Mouse (Mus musculus) hindbrain, embryonic 15.5 days (tissue): Measurements from ENCODE around the gene H2-M10.2. TPM values are rescaled to one million over a fixed set of nuclear protein-coding genes. Genes with fewer than 3 reads are reported as not detected.
"Not testable (repeated sequence)": the region's sequence is repeated elsewhere in the genome, so short reads cannot be mapped to it uniquely, and the experiment has no call there.

ENCODE experiments used
- ATAC-seq: fragments of 200-750 bp; cut with Nextera tagmentation; 2 replicates; pipeline ENCODE4 v1.8.0; 2017; ENCODE audit warnings: low read depth, moderate number of reproducible peaks, moderate TSS enrichment; ENCODE audit not compliant: low FRiP score
- H3K27ac ChIP-seq: fragments of 300-500 bp; sonication (generic); replicated peaks from 2 replicates; pipeline ENCODE4 v1.5.1; 2015; ENCODE audit warnings: mild to moderate bottlenecking, inconsistent platforms
- H3K27me3 ChIP-seq: fragments of 300-500 bp; sonication (generic); 2 replicates; pipeline ENCODE4 v1.6.1; 2015; ENCODE audit warnings: control low read depth, inconsistent platforms
- H3K36me3 ChIP-seq: fragments of 300-500 bp; sonication (generic); 2 replicates; pipeline ENCODE4 v1.6.1; 2015; ENCODE audit warnings: control low read depth, inconsistent platforms
- H3K4me1 ChIP-seq: fragments of 300-500 bp; sonication (generic); replicated peaks from 2 replicates; pipeline ENCODE4 v1.6.1; 2015; ENCODE audit warnings: control low read depth, inconsistent platforms
- H3K4me2 ChIP-seq: fragments of 300-500 bp; sonication (generic); 2 replicates; pipeline ENCODE4 v1.6.1; 2015; ENCODE audit warnings: moderate library complexity, mild to moderate bottlenecking, inconsistent platforms
- H3K4me3 ChIP-seq: fragments of 300-500 bp; sonication (generic); 2 replicates; pipeline ENCODE4 v1.5.1; 2015; ENCODE audit warnings: mild to moderate bottlenecking, inconsistent platforms
- H3K9ac ChIP-seq: fragments of 300-500 bp; sonication (generic); 2 replicates; pipeline ENCODE4 v1.6.1; 2015; ENCODE audit warnings: inconsistent platforms
- H3K9me3 ChIP-seq: fragments of 300-500 bp; sonication (generic); 2 replicates; pipeline ENCODE4 v1.6.1; 2016; ENCODE audit warnings: control low read depth, inconsistent platforms
- WGBS: fragments of 180-500 bp; shearing (Covaris S2); methylation state at CpG from one replicate; pipeline ENCODE4 v1.1.7; 2015; 5-methylcytosine and 5-hydroxymethylcytosine counted together
- polyA plus RNA-seq: library from polyadenylated mRNA; unstranded; fragments of >200 nt; fragmentation: Nextera tagmentation; extraction: Ambion mirVana; gene quantifications from 2 replicates; pipeline ENCODE4 v1.2.1, GENCODE M21; 2015

The H2-M10.2 gene
- polyA plus RNA-seq, 1 experiment from 2014 or later: not detected

GRCm38 (mm10) chr17:36245741-36246140 lies 40.5 kb downstream of the H2-M10.2 start:
- 90% methylated on average over 2 of the region's 2 CpGs for WGBS
- H3K9ac ChIP-seq: no peak overlapping the region
- no peak overlapping the region for H3K4me2 ChIP-seq
- no peaks in the 10 kb centered on the region for H3K9me3 ChIP-seq
- no peak for ATAC-seq
- no peak overlapping the region for H3K4me3 ChIP-seq
- H3K36me3 ChIP-seq: no peaks in the 10 kb centered on the region
- H3K27me3 ChIP-seq: peaks cover 22% of the 10 kb centered on the region
- H3K27ac ChIP-seq: no peak overlapping the region
- H3K4me1 ChIP-seq: no peaks in the 10 kb centered on the region

- Histone ChIP-seq H3K27ac (no peak overlapping the region), H3K4me3 (no peak overlapping the region), H3K27me3 (peaks cover 16% of the 10 kb centered on the region), H3K4me2 (no peak overlapping the region), H3K4me1 (no peaks in the 10 kb centered on the region), H3K36me3 (no peaks in the 10 kb centered on the region), H3K9me3 (no peaks in the 10 kb centered on the region), H3K9ac (no peak overlapping the region)
- ATAC-seq: no peak
- WGBS: 33% methylated on average over 5 of the region's 5 CpGs
These were observed 42.3 kb downstream of the H2-M10.2 start for GRCm38 (mm10) chr17:36244031-36244430.

- Histone ChIP-seq H3K4me1 (peaks cover 7% of the 10 kb centered on the region), H3K27ac (no peak overlapping the region), H3K4me3 (no peak overlapping the region), H3K27me3 (peaks cover 29% of the 10 kb centered on the region), H3K9me3 (no peaks in the 10 kb centered on the region), H3K9ac (no peak overlapping the region), H3K4me2 (no peak overlapping the region), H3K36me3 (no peaks in the 10 kb centered on the region)
- no peak for ATAC-seq
- WGBS: 15% methylated on average over 5 of the region's 5 CpGs
These were observed 45.6 kb downstream of the H2-M10.2 start for GRCm38 (mm10) chr17:36240637-36241213.

DNA sequence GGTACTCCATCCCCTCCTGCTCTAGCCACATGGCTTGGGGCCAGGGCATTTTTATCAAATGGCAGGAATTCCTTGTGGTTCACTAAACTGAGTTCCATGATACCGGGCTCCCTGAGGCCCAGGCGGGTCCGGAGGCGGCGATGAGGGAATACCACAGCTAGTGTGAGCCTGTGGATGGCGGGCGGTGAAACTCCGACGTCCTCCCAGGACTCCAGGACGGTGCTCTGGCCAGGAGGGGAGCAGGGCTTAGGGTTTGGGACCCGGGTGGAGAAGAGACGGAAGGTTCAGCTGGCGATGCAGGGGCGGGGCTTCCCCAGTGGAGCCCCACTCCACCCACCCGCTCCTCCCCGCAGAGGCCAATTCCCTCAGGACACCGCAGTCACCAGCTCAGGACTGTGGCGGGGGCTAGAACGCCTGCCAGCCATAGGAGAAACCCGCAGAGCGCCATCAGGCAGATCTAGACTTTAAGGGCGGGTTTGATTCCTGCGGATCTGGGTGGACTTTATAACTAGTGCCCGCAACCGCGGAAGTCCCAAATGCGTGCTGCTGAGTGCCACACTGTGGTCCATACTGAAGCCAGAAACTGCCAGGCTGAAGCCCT lies 48.9 kb downstream of the H2-M10.2 start:
- Histone ChIP-seq H3K9ac (peak overlapping the region; percentile 9; the same call in 1 of the 2 replicates), H3K36me3 (no peaks in the 10 kb centered on the region), H3K27ac (no peak overlapping the region), H3K4me1 (peaks cover 7% of the 10 kb centered on the region), H3K4me3 (peak overlapping the region; percentile 28), H3K27me3 (peaks cover 36% of the 10 kb centered on the region), H3K9me3 (no peaks in the 10 kb centered on the region), H3K4me2 (peak overlapping the region; percentile 54)
- no peak for ATAC-seq
- 2% methylated on average over 27 of the region's 27 CpGs for WGBS

GRCm38 (mm10) chr17:36235300-36235699 lies 51.0 kb downstream of the H2-M10.2 start:
- not testable (repeated sequence) for H3K9me3 ChIP-seq, ATAC-seq, H3K4me1 ChIP-seq, H3K36me3 ChIP-seq, H3K27ac ChIP-seq, H3K4me2 ChIP-seq, H3K9ac ChIP-seq, H3K4me3 ChIP-seq
- peaks cover 42% of the 10 kb centered on the region for H3K27me3 ChIP-seq
- 29% methylated on average over 8 of the region's 9 CpGs for WGBS

Other genes with a start within 250 kb of the H2-M10.2 start
- gene H2-T22, start 243.7 kb downstream of the H2-M10.2 start, polyA plus RNA-seq: 7.4 and 7.9 TPM in 2 replicates
- gene Gm6034, start 243.5 kb downstream of the H2-M10.2 start, polyA plus RNA-seq: not detected in 2 replicates
- not detected in 2 replicates for gene Gm11127, start 228.1 kb downstream of the H2-M10.2 start, polyA plus RNA-seq
- not detected in 2 replicates for gene Gm19684, start 164.8 kb downstream of the H2-M10.2 start, polyA plus RNA-seq
- gene Gm7030, start 157.1 kb downstream of the H2-M10.2 start, polyA plus RNA-seq: not detected in 2 replicates
- gene Gm8909, start 118.0 kb downstream of the H2-M10.2 start, polyA plus RNA-seq: not detected in 2 replicates
- gene H2-T3, start 96.2 kb downstream of the H2-M10.2 start, polyA plus RNA-seq: not detected in 2 replicates
- 132 and 133 TPM in 2 replicates for gene Rpp21, start 28.4 kb downstream of the H2-M10.2 start, polyA plus RNA-seq
- 24.8 and 27.1 TPM in 2 replicates for gene Trim39, start 14.2 kb downstream of the H2-M10.2 start, polyA plus RNA-seq
- gene H2-M10.1, start 39.7 kb upstream of the H2-M10.2 start, polyA plus RNA-seq: not detected in 2 replicates
- not detected in 2 replicates for gene H2-M10.3, start 81.9 kb upstream of the H2-M10.2 start, polyA plus RNA-seq
- gene H2-M10.4, start 175.8 kb upstream of the H2-M10.2 start, polyA plus RNA-seq: not detected in 2 replicates